Mouse (Mus musculus): ENCODE results near the gene Gnb2. TPM values are rescaled to one million over a fixed set of nuclear protein-coding genes. Genes with fewer than 3 reads are reported as not detected.
A peak's percentile ranks its signal among the peaks of the same experiment; 100 is the strongest.

The Gnb2 gene
- polyA plus RNA-seq (2015; fragmentation: Nextera tagmentation; extraction: Ambion mirVana): 125 and 127 TPM in 2 replicates

GRCm38 (mm10) chr5:137533117-137533827 is at the start of gene Gnb2, which contains the start of gene Epo:
TSS of gene Gnb2 (minus strand) at chr5:137533510.
TSS of gene Epo (minus strand) at chr5:137533242.
- WGBS (ENCODE audit: insufficient replicate concordance): under 1% methylated on average over 40 of the region's 40 CpGs
- peak; percentile 83 for ATAC-seq (ENCODE audit: low read depth)

GRCm38 (mm10) chr5:137582702-137583101 is 49.4 kb upstream of the Gnb2 start:
- H3K36me3 ChIP-seq (ENCODE audit: control insufficient read depth, insufficient read depth): peaks cover 36% of the 10 kb centered on the region

More at GRCm38 (mm10) chr5:137533117-137533827, at the start of gene Gnb2, which contains the start of gene Epo:
- Histone ChIP-seq H3K4me1 (ENCODE audit: control insufficient read depth, low read depth, low read length) (peaks cover 24% of the 10 kb centered on the region), H3K9ac (ENCODE audit: low read depth, low read length) (peak within 1 kb of the TSS; percentile 92), H3K4me3 (ENCODE audit: low read depth, low read length) (peak within 1 kb of the TSS; percentile 71), H3K4me2 (ENCODE audit: low read depth, low read length) (peak within 1 kb of the TSS; percentile 93), H3K9me3 (replicated peaks; ENCODE audit: control insufficient read depth, low read length) (no peaks in the 10 kb centered on the region), H3K27me3 (ENCODE audit: control insufficient read depth, insufficient read depth, low read depth, low read length) (no peaks in the 10 kb centered on the region), H3K27ac (ENCODE audit: low read length) (peak within 1 kb of the TSS; percentile 89), H3K36me3 (ENCODE audit: control insufficient read depth, insufficient read depth) (peaks cover 19% of the 10 kb centered on the region)

DNA sequence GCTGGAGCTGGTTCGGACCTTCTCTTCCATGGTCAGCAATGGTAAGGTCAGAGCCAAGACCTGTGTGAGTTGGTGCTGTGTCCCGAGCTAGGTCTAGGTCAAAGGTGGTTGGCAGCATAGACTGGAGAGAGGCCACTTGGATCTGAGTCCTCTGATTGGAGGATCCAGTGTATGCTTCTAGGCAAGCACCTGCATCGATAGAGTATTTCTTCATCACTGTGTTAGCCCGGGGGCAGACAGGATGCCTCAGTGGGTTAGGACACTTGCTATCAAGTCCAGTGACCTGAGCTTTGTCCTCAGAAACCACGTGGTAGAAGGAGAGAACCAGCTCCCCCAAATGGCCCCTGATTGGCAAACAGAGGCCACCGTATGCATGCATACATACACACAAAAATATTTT is 46.9 kb upstream of the Gnb2 start:
- Histone ChIP-seq H3K9ac (ENCODE audit: low read depth, low read length) (no peak overlapping the region), H3K4me1 (ENCODE audit: control insufficient read depth, low read depth, low read length) (no peaks in the 10 kb centered on the region; the same call in 1 of the 2 replicates), H3K27ac (ENCODE audit: low read length) (no peak overlapping the region), H3K36me3 (ENCODE audit: control insufficient read depth, insufficient read depth) (peaks cover 35% of the 10 kb centered on the region), H3K9me3 (replicated peaks; ENCODE audit: control insufficient read depth, low read length) (no peaks in the 10 kb centered on the region), H3K27me3 (ENCODE audit: control insufficient read depth, insufficient read depth, low read depth, low read length) (no peaks in the 10 kb centered on the region), H3K4me2 (ENCODE audit: low read depth, low read length) (no peak overlapping the region), H3K4me3 (ENCODE audit: low read depth, low read length) (no peak overlapping the region)
- WGBS (ENCODE audit: insufficient replicate concordance): 48% methylated on average over 6 of the region's 6 CpGs
- peak; percentile 59 for ATAC-seq (ENCODE audit: low read depth)

More at GRCm38 (mm10) chr5:137582702-137583101, 49.4 kb upstream of the Gnb2 start:
- Histone ChIP-seq H3K4me3 (ENCODE audit: low read depth, low read length) (no peak overlapping the region), H3K4me1 (ENCODE audit: control insufficient read depth, low read depth, low read length) (no peaks in the 10 kb centered on the region; the same call in 1 of the 2 replicates), H3K27ac (ENCODE audit: low read length) (no peak overlapping the region), H3K27me3 (ENCODE audit: control insufficient read depth, insufficient read depth, low read depth, low read length) (no peaks in the 10 kb centered on the region), H3K4me2 (ENCODE audit: low read depth, low read length) (no peak overlapping the region), H3K9ac (ENCODE audit: low read depth, low read length) (no peak overlapping the region), H3K9me3 (replicated peaks; ENCODE audit: control insufficient read depth, low read length) (peaks cover 5% of the 10 kb centered on the region; the same call in 1 of the 2 replicates)
- ATAC-seq (ENCODE audit: low read depth): no peak
- 64% methylated on average over 8 of the region's 8 CpGs for WGBS (ENCODE audit: insufficient replicate concordance)

DNA sequence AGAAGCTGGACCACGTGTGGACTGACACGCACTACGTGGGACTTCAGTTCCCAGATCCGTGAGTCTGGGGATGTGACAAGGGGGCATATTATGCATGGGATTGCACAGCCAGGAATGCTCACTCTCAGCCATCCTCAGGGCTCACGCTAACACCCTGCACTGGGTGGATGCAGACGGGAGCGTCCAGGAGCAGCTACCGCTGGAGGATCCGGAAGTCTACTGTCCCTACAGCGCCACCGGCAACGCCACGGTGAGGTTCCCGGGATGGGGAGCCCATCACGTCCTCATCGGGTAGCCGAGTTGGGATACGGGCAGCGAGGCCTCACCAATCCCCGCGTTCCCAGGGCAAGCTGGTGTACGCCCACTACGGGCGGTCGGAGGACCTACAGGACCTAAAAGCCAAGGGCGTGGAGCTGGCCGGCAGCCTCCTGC is 41.2 kb upstream of the Gnb2 start:
- H3K9ac ChIP-seq (ENCODE audit: low read depth, low read length): no peak overlapping the region
- peak overlapping the region; percentile 14; the same call in 1 of the 2 replicates for H3K4me2 ChIP-seq (ENCODE audit: low read depth, low read length)
- no peaks in the 10 kb centered on the region for H3K9me3 ChIP-seq (replicated peaks; ENCODE audit: control insufficient read depth, low read length)
- H3K4me3 ChIP-seq (ENCODE audit: low read depth, low read length): no peak overlapping the region
- H3K27ac ChIP-seq (ENCODE audit: low read length): no peak overlapping the region
- no peaks in the 10 kb centered on the region for H3K27me3 ChIP-seq (ENCODE audit: control insufficient read depth, insufficient read depth, low read depth, low read length)
- ATAC-seq (ENCODE audit: low read depth): no peak
- 54% methylated on average over 27 of the region's 27 CpGs for WGBS (ENCODE audit: insufficient replicate concordance)
- H3K36me3 ChIP-seq (ENCODE audit: control insufficient read depth, insufficient read depth): peaks cover 28% of the 10 kb centered on the region
- peaks cover 26% of the 10 kb centered on the region for H3K4me1 ChIP-seq (ENCODE audit: control insufficient read depth, low read depth, low read length)

DNA sequence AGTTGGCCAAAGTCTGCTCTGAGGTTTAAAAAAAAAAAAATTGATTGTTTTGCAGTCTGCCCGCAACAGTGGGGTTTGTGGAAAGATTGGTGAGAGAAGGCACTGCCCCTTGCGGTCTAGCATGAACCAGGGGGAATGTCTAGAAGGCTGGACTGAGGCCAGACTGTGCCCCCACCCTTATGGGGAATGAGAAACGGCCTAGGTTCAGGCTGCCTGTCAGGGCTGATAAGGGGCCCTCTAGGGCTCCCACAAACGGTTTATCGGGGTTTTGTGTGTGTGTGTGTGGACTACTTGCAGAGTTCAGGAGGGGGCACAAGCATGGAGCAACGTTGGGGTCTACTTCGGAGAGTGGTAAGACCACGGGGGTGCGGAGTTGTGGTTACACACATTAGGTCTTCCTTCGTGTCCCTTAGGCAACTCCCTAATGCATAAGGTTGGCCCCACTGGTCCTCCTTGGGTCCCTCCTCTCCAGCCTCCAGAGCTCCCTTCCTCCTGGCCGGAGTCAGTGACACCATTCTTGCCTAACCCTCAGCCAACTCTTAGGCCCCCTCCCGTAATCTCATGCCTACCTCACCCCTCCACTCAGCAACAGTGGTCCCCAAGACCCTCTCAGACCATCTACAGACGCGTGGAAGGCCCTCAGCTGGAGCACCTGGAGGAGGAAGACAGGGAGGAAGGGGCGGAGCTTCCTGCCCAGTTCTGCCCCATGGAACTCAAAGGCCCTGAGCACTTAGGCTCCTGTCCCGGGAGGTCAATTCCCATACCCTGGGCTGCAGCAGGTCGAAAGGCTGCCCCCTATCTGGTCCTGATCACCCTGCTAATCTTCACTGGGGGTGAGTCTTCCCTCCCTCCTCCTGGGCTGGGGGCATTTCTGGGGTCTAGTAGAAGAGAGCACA is 37.6 kb upstream of the Gnb2 start:
- 9% methylated on average over 17 of the region's 17 CpGs for WGBS (ENCODE audit: insufficient replicate concordance)

DNA sequence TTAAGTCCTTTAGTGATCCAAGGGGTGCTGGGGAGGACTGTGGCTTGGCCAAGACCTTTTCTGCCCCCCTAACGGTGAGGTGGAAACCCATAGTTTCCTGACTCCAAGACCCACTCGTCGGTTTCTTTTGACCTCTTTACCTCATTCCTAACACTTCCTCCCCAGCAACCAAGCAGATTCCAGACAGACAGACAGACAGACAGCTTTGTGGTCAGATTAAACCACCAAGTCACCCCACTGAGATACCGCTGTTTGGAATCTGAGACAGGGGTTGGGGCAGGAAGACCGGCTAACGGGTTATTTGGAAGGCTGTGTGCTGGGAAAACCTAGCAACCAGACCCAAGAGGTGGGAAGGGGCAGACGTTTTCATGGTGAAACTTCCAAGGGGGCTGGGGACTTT is 36.9 kb upstream of the Gnb2 start:
- 2% methylated on average over 7 of the region's 7 CpGs for WGBS (ENCODE audit: insufficient replicate concordance)
- Histone ChIP-seq H3K9ac (ENCODE audit: low read depth, low read length) (peak overlapping the region; percentile 79), H3K9me3 (replicated peaks; ENCODE audit: control insufficient read depth, low read length) (no peaks in the 10 kb centered on the region), H3K27me3 (ENCODE audit: control insufficient read depth, insufficient read depth, low read depth, low read length) (no peaks in the 10 kb centered on the region; the same call in 1 of the 2 replicates), H3K4me1 (ENCODE audit: control insufficient read depth, low read depth, low read length) (peaks cover 40% of the 10 kb centered on the region), H3K4me3 (ENCODE audit: low read depth, low read length) (peak overlapping the region; percentile 69), H3K36me3 (ENCODE audit: control insufficient read depth, insufficient read depth) (peaks cover 6% of the 10 kb centered on the region), H3K27ac (ENCODE audit: low read length) (peak overlapping the region; percentile 91), H3K4me2 (ENCODE audit: low read depth, low read length) (peak overlapping the region; percentile 96)
- no peak for ATAC-seq (ENCODE audit: low read depth)

More for the DNA sequence above, 37.6 kb upstream of the Gnb2 start:
- H3K36me3 ChIP-seq (ENCODE audit: control insufficient read depth, insufficient read depth): peaks cover 6% of the 10 kb centered on the region
- ATAC-seq (ENCODE audit: low read depth): peak; percentile 93
- peak overlapping the region; percentile 69 for H3K4me3 ChIP-seq (ENCODE audit: low read depth, low read length)
- peak overlapping the region; percentile 96 for H3K4me2 ChIP-seq (ENCODE audit: low read depth, low read length)
- peak overlapping the region; percentile 79 for H3K9ac ChIP-seq (ENCODE audit: low read depth, low read length)
- peak overlapping the region; percentile 91 for H3K27ac ChIP-seq (ENCODE audit: low read length)
- H3K9me3 ChIP-seq (replicated peaks; ENCODE audit: control insufficient read depth, low read length): no peaks in the 10 kb centered on the region
- H3K27me3 ChIP-seq (ENCODE audit: control insufficient read depth, insufficient read depth, low read depth, low read length): no peaks in the 10 kb centered on the region; the same call in 1 of the 2 replicates
- H3K4me1 ChIP-seq (ENCODE audit: control insufficient read depth, low read depth, low read length): peaks cover 40% of the 10 kb centered on the region

DNA sequence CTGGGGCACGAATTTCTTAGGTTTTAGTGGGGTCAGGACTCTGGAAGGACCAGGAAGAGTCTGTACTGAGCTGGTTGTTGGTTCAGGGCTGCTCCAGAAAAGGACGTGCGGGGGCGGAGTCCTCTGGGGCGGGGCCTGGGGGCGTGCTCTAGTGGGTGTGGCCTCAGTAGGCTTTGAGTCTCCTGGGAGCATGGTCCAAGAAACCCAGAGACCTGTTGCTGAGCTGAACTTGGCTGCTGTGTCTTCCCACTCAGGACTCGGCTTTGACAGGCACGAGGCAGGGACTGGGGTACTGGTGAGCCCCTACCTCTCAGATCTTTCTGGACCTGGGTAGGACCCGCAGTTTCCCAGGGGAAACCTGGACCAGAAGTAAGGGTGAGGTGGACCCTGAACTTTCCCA is 36.4 kb upstream of the Gnb2 start, which contains the start of gene Tfr2:
TSS of gene Tfr2 (plus strand) at position 176 of the 400 bp plus-strand sequence.
- H3K36me3 ChIP-seq (ENCODE audit: control insufficient read depth, insufficient read depth): peaks cover 5% of the 10 kb centered on the region
- H3K9me3 ChIP-seq (replicated peaks; ENCODE audit: control insufficient read depth, low read length): no peaks in the 10 kb centered on the region
- peak within 1 kb of the TSS; percentile 79 for H3K9ac ChIP-seq (ENCODE audit: low read depth, low read length)
- peak within 1 kb of the TSS; percentile 69 for H3K4me3 ChIP-seq (ENCODE audit: low read depth, low read length)
- peak within 1 kb of the TSS; percentile 91 for H3K27ac ChIP-seq (ENCODE audit: low read length)
- ATAC-seq (ENCODE audit: low read depth): peak; percentile 81
- 8% methylated on average over 9 of the region's 9 CpGs for WGBS (ENCODE audit: insufficient replicate concordance)
- H3K4me2 ChIP-seq (ENCODE audit: low read depth, low read length): peak within 1 kb of the TSS; percentile 96
- peaks cover 40% of the 10 kb centered on the region for H3K4me1 ChIP-seq (ENCODE audit: control insufficient read depth, low read depth, low read length)
- no peaks in the 10 kb centered on the region; the same call in 1 of the 2 replicates for H3K27me3 ChIP-seq (ENCODE audit: control insufficient read depth, insufficient read depth, low read depth, low read length)

DNA sequence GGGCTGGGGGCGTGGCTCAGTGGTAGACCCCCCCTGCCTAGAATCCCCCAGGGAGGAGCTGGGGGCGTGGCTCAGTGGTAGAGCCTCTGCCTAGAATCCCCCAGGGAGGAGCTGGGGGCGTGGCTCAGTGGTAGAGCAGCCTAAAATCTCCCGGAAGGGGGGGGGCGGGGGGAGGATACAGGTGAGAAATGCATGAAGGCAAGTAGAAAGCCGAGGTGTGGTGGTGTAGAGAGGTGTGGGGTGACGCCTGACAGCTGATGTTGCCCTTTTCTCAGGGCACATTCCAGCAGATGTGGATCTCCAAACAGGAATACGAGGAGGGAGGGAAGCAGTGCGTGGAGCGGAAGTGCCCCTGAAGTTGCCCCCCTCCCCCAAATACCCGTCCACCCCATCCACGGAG is 35.7 kb upstream of the Gnb2 start:
- Histone ChIP-seq H3K27ac (ENCODE audit: low read length) (peak overlapping the region; percentile 91; the same call in 1 of the 2 replicates), H3K4me2 (ENCODE audit: low read depth, low read length) (peak overlapping the region; percentile 96), H3K4me1 (ENCODE audit: control insufficient read depth, low read depth, low read length) (peaks cover 40% of the 10 kb centered on the region), H3K9me3 (replicated peaks; ENCODE audit: control insufficient read depth, low read length) (no peaks in the 10 kb centered on the region), H3K27me3 (ENCODE audit: control insufficient read depth, insufficient read depth, low read depth, low read length) (no peaks in the 10 kb centered on the region; the same call in 1 of the 2 replicates), H3K9ac (ENCODE audit: low read depth, low read length) (peak overlapping the region; percentile 55; the same call in 1 of the 2 replicates), H3K36me3 (ENCODE audit: control insufficient read depth, insufficient read depth) (no peaks in the 10 kb centered on the region), H3K4me3 (ENCODE audit: low read depth, low read length) (0 out of 2 replicates have a peak overlapping the region, but pooled peaks have one; percentile 69)
- ATAC-seq (ENCODE audit: low read depth): no peak
- WGBS (ENCODE audit: insufficient replicate concordance): 57% methylated on average over 12 of the region's 12 CpGs
